Mouse (Mus musculus): ENCODE measurements around the gene Agrp.

- TF ChIP-seq CTCF (conservative IDR thresholded peaks at IDR 0.05; ENCODE audit: low read length) (no peak), POU5F1 (IDR thresholded peaks at IDR 0.05; ENCODE audit: borderline replicate concordance, low read length) (no peak), NANOG (IDR thresholded peaks at IDR 0.05; ENCODE audit: borderline replicate concordance, low read length) (no peak)
Observed at GRCm38 (mm10) chr8:105601301-105601700, 35.9 kb downstream of the Agrp start.

Data from E14TG2a.4 (cell line).